Mouse (Mus musculus): ENCODE results near the gene Slc6a21. TPM values are rescaled to one million over a fixed set of nuclear protein-coding genes. Genes with fewer than 3 reads are reported as not detected.

Slc6a21 gene
- polyA plus RNA-seq, 1 experiment from 2014 or later = not detected

Other genes starting within 250 kb of the Slc6a21 start
- gene Prr12, start 224.6 kb upstream of the Slc6a21 start, polyA plus RNA-seq (2015; fragmentation: Nextera tagmentation; extraction: Ambion mirVana) = 11.4 and 12.3 TPM in 2 replicates
- 65.8 and 66.5 TPM in 2 replicates for gene Nosip, start 215.1 kb upstream of the Slc6a21 start, polyA plus RNA-seq (2015; fragmentation: Nextera tagmentation; extraction: Ambion mirVana)
- 16.5 and 18.1 TPM in 2 replicates for gene Prrg2, start 214.8 kb upstream of the Slc6a21 start, polyA plus RNA-seq (2015; fragmentation: Nextera tagmentation; extraction: Ambion mirVana)
- 112 and 118 TPM in 2 replicates for gene Rcn3, start 185.3 kb upstream of the Slc6a21 start, polyA plus RNA-seq (2015; fragmentation: Nextera tagmentation; extraction: Ambion mirVana)
- 33.8 and 42.7 TPM in 2 replicates for gene Fcgrt, start 173.7 kb upstream of the Slc6a21 start, polyA plus RNA-seq (2015; fragmentation: Nextera tagmentation; extraction: Ambion mirVana)
- gene Rps11, start 153.1 kb upstream of the Slc6a21 start, polyA plus RNA-seq (2015; fragmentation: Nextera tagmentation; extraction: Ambion mirVana) = 759 and 947 TPM in 2 replicates
- 649 and 787 TPM in 2 replicates for gene Rpl13a, start 148.8 kb upstream of the Slc6a21 start, polyA plus RNA-seq (2015; fragmentation: Nextera tagmentation; extraction: Ambion mirVana)
- 0.12 and 0.24 TPM in 2 replicates for gene Gm45713, start 141.3 kb upstream of the Slc6a21 start, polyA plus RNA-seq (2015; fragmentation: Nextera tagmentation; extraction: Ambion mirVana)
- 1.8 and 3.8 TPM in 2 replicates for gene Flt3l, start 141.1 kb upstream of the Slc6a21 start, polyA plus RNA-seq (2015; fragmentation: Nextera tagmentation; extraction: Ambion mirVana)
- gene Pih1d1, start 123.2 kb upstream of the Slc6a21 start, polyA plus RNA-seq (2015; fragmentation: Nextera tagmentation; extraction: Ambion mirVana) = 81.7 and 82.9 TPM in 2 replicates
- 19.5 and 26.8 TPM in 2 replicates for gene Aldh16a1, start 122.9 kb upstream of the Slc6a21 start, polyA plus RNA-seq (2015; fragmentation: Nextera tagmentation; extraction: Ambion mirVana)
- gene Slc17a7, start 113.6 kb upstream of the Slc6a21 start, polyA plus RNA-seq (2015; fragmentation: Nextera tagmentation; extraction: Ambion mirVana) = 0.37 and 0.55 TPM in 2 replicates
- gene Gfy, start 97.9 kb upstream of the Slc6a21 start, polyA plus RNA-seq (2015; fragmentation: Nextera tagmentation; extraction: Ambion mirVana) = not detected in 2 replicates
- gene Pth2, start 96.5 kb upstream of the Slc6a21 start, polyA plus RNA-seq (2015; fragmentation: Nextera tagmentation; extraction: Ambion mirVana) = not detected in 2 replicates
- gene Ccdc155, start 72.6 kb upstream of the Slc6a21 start, polyA plus RNA-seq (2015; fragmentation: Nextera tagmentation; extraction: Ambion mirVana) = 0.36 and 0.60 TPM in 2 replicates
- gene Dkkl1, start 65.4 kb upstream of the Slc6a21 start, polyA plus RNA-seq (2015; fragmentation: Nextera tagmentation; extraction: Ambion mirVana) = 15.6 and 17.7 TPM in 2 replicates
- 28.9 and 44.5 TPM in 2 replicates for gene Tead2, start 61.8 kb upstream of the Slc6a21 start, polyA plus RNA-seq (2015; fragmentation: Nextera tagmentation; extraction: Ambion mirVana)
- 1.7 and 12.4 TPM in 2 replicates for gene Cd37, start 38.4 kb upstream of the Slc6a21 start, polyA plus RNA-seq (2015; fragmentation: Nextera tagmentation; extraction: Ambion mirVana)
- 0.67 and 0.78 TPM in 2 replicates for gene Slc6a16, start 36.4 kb upstream of the Slc6a21 start, polyA plus RNA-seq (2015; fragmentation: Nextera tagmentation; extraction: Ambion mirVana)
- 9.4 and 12.0 TPM in 2 replicates for gene Trpm4, start 56.3 kb downstream of the Slc6a21 start, polyA plus RNA-seq (2015; fragmentation: Nextera tagmentation; extraction: Ambion mirVana)
- gene Hrc, start 57.8 kb downstream of the Slc6a21 start, polyA plus RNA-seq (2015; fragmentation: Nextera tagmentation; extraction: Ambion mirVana) = 0.75 and 0.79 TPM in 2 replicates
- 27.3 and 29.5 TPM in 2 replicates for gene Ppfia3, start 89.5 kb downstream of the Slc6a21 start, polyA plus RNA-seq (2015; fragmentation: Nextera tagmentation; extraction: Ambion mirVana)
- gene Lin7b, start 93.1 kb downstream of the Slc6a21 start, polyA plus RNA-seq (2015; fragmentation: Nextera tagmentation; extraction: Ambion mirVana) = 48.2 and 58.3 TPM in 2 replicates
- 166 and 190 TPM in 2 replicates for gene Snrnp70, start 118.2 kb downstream of the Slc6a21 start, polyA plus RNA-seq (2015; fragmentation: Nextera tagmentation; extraction: Ambion mirVana)
- gene Kcna7, start 128.1 kb downstream of the Slc6a21 start, polyA plus RNA-seq (2015; fragmentation: Nextera tagmentation; extraction: Ambion mirVana) = 0.08 and 0.09 TPM in 2 replicates
- gene Ntf5, start 136.2 kb downstream of the Slc6a21 start, polyA plus RNA-seq (2015; fragmentation: Nextera tagmentation; extraction: Ambion mirVana) = 0.91 TPM in 1 of 2 replicates, not detected in the other
- gene Lhb, start 143.3 kb downstream of the Slc6a21 start, polyA plus RNA-seq (2015; fragmentation: Nextera tagmentation; extraction: Ambion mirVana) = 0.24 TPM in 1 of 2 replicates, not detected in the other
- gene Gys1, start 157.3 kb downstream of the Slc6a21 start, polyA plus RNA-seq (2015; fragmentation: Nextera tagmentation; extraction: Ambion mirVana) = 21.7 and 24.0 TPM in 2 replicates
- gene Ruvbl2, start 160.6 kb downstream of the Slc6a21 start, polyA plus RNA-seq (2015; fragmentation: Nextera tagmentation; extraction: Ambion mirVana) = 92.7 and 114 TPM in 2 replicates
- 4,883 and 5,335 TPM in 2 replicates for gene Ftl1, start 182.4 kb downstream of the Slc6a21 start, polyA plus RNA-seq (2015; fragmentation: Nextera tagmentation; extraction: Ambion mirVana)
- gene Bax, start 189.4 kb downstream of the Slc6a21 start, polyA plus RNA-seq (2015; fragmentation: Nextera tagmentation; extraction: Ambion mirVana) = 224 and 236 TPM in 2 replicates
- 0.15 and 0.59 TPM in 2 replicates for gene Tulp2, start 204.4 kb downstream of the Slc6a21 start, polyA plus RNA-seq (2015; fragmentation: Nextera tagmentation; extraction: Ambion mirVana)
- not detected in 2 replicates for gene Gm45808, start 209.3 kb downstream of the Slc6a21 start, polyA plus RNA-seq (2015; fragmentation: Nextera tagmentation; extraction: Ambion mirVana)
- 4.2 and 4.8 TPM in 2 replicates for gene Dhdh, start 211.3 kb downstream of the Slc6a21 start, polyA plus RNA-seq (2015; fragmentation: Nextera tagmentation; extraction: Ambion mirVana)
- gene Nucb1, start 232.9 kb downstream of the Slc6a21 start, polyA plus RNA-seq (2015; fragmentation: Nextera tagmentation; extraction: Ambion mirVana) = 140 and 158 TPM in 2 replicates
- 17.8 and 18.4 TPM in 2 replicates for gene Ppp1r15a, start 248.8 kb downstream of the Slc6a21 start, polyA plus RNA-seq (2015; fragmentation: Nextera tagmentation; extraction: Ambion mirVana)
- 4.3 and 4.7 TPM in 2 replicates for gene Plekha4, start 248.8 kb downstream of the Slc6a21 start, polyA plus RNA-seq (2015; fragmentation: Nextera tagmentation; extraction: Ambion mirVana)